Mouse (Mus musculus) midbrain, postnatal 0 days (tissue): Measurements from ENCODE around the gene Eif2b4. TPM values are rescaled to one million over a fixed set of nuclear protein-coding genes. Genes with fewer than 3 reads are reported as not detected.
"Not testable (repeated sequence)": the region's sequence is repeated elsewhere in the genome, so short reads cannot be mapped to it uniquely, and the experiment has no call there.

ENCODE experiments used
- ATAC-seq: fragments of 200-750 bp; cut with Nextera tagmentation; 2 replicates; pipeline ENCODE4 v1.8.0; 2017; ENCODE audit warnings: moderate number of reproducible peaks, mild to moderate bottlenecking, moderate TSS enrichment, moderate library complexity; ENCODE audit not compliant: low FRiP score
- DNase-seq: peaks from one replicate; pipeline ENCODE4 v3.0.0-alpha.2; 2015; ENCODE audit warnings: low spot score
- H3K27ac ChIP-seq: fragments of 300-500 bp; sonication (generic); 2 replicates; pipeline ENCODE4 v1.5.1; 2014; ENCODE audit warnings: low read depth, mild to moderate bottlenecking, low read length, mixed read lengths
- H3K27me3 ChIP-seq: fragments of 300-500 bp; sonication (generic); 2 replicates; pipeline ENCODE4 v1.6.1; 2014; ENCODE audit warnings: low read length, control low read depth, mixed read lengths; ENCODE audit not compliant: insufficient read depth
- H3K36me3 ChIP-seq: fragments of 300-500 bp; sonication (generic); 2 replicates; pipeline ENCODE4 v1.6.1; 2014; ENCODE audit warnings: low read length, control low read depth, mixed read lengths; ENCODE audit not compliant: insufficient read depth
- H3K4me1 ChIP-seq: fragments of 300-500 bp; sonication (generic); 2 replicates; pipeline ENCODE4 v1.6.1; 2014; ENCODE audit warnings: mild to moderate bottlenecking, control low read depth, antibody characterized with exemption, low read length, mixed read lengths; ENCODE audit not compliant: insufficient read depth
- H3K4me2 ChIP-seq: fragments of 300-500 bp; sonication (generic); 2 replicates; pipeline ENCODE4 v1.6.1; 2014; ENCODE audit warnings: low read depth, mild to moderate bottlenecking, low read length, mixed read lengths; ENCODE audit not compliant: poor library complexity, severe bottlenecking
- H3K4me3 ChIP-seq: fragments of 300-500 bp; sonication (generic); 2 replicates; pipeline ENCODE4 v1.5.1; 2014; ENCODE audit warnings: low read depth, mild to moderate bottlenecking, low read length, moderate library complexity
- H3K9ac ChIP-seq: fragments of 300-500 bp; sonication (generic); replicated peaks from 2 replicates; pipeline ENCODE4 v1.6.1; 2014; ENCODE audit warnings: mild to moderate bottlenecking, low read length, moderate library complexity, mixed read lengths; ENCODE audit not compliant: poor library complexity, severe bottlenecking
- H3K9me3 ChIP-seq: fragments of 300-500 bp; sonication (generic); 2 replicates; pipeline ENCODE4 v1.6.1; 2016; ENCODE audit warnings: low read length, control low read depth
- CTCF ChIP-seq: IDR thresholded peaks from 2 replicates; pipeline ENCODE4 v1.5.1; 2016; ENCODE audit warnings: antibody characterized with exemption, mild to moderate bottlenecking
- WGBS: fragments of 180-500 bp; shearing (Covaris S2); extraction: QIAGEN DNeasy Blood & Tissue Kit; methylation state at CpG from one replicate; pipeline ENCODE4 v1.1.7; 2014; 5-methylcytosine and 5-hydroxymethylcytosine counted together
- polyA plus RNA-seq: library from polyadenylated mRNA; unstranded; fragments of >200 nt; fragmentation: Nextera tagmentation; extraction: Ambion mirVana; gene quantifications from 2 replicates; pipeline ENCODE4 v1.2.1, GENCODE M21; 2015
- total RNA-seq: library from RNA; depleted of rRNA; stranded (reverse); fragments of >200 nt; gene quantifications from 2 replicates; pipeline ENCODE4 v1.2.3, GENCODE M21; 2014

The Eif2b4 gene
- total and polyA plus RNA-seq, 2 experiments from 2014 or later = 34.0 to 84.3 TPM

DNA sequence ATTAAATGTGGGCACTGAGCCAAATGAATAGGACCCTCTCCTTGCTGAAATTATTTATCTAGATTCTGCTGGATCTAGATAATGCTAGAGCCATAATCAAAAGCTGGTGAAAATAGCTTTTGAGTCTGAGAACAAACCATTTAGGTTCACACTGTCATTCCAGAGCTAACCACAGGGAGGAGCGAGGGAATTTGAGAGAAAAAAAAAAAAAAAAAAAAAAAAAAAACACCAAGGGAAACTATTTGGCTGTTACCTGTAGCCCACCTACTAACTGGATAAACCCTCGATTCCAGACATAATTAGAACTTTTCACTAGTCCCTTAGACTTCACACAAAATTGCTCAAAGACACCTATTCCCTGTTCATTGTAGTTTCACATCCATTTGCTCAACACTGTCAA, 25.8 kb upstream of the Eif2b4 start:
- DNase-seq (peak; percentile 46), ATAC-seq (no peak)
- Histone ChIP-seq H3K27me3 (no peaks in the 10 kb centered on the region), H3K27ac (no peak overlapping the region), H3K4me2 (peak overlapping the region; percentile 78), H3K4me3 (peak overlapping the region; percentile 98), H3K9ac (peak overlapping the region; percentile 39; the same call in 1 of the 2 replicates), H3K36me3 (no peaks in the 10 kb centered on the region), H3K9me3 (no peaks in the 10 kb centered on the region), H3K4me1 (no peaks in the 10 kb centered on the region)
- TF ChIP-seq CTCF = peak; percentile 66
- 1% methylated on average over 2 of the region's 2 CpGs for WGBS

DNA sequence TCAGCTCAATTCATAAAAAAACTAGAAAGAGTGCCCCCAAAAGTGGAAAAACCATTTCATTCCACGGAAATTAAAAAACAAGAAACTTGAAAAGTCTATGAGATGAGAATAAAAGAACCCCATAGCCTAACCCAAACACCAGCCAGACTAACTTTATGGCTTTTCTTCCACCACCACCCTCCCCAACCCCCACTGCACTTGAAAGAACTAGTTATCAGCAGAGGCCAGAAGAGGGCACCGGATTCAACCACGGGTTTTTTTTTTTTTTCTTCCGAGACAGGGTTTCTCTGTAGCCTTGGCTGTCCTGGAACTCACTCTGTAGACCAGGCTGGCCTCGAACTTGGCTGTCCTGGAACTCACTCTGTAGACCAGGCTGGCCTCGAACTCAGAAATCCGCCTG, 25.1 kb upstream of the Eif2b4 start:
- no peak overlapping the region for H3K27ac ChIP-seq
- H3K9me3 ChIP-seq = no peaks in the 10 kb centered on the region
- DNase-seq = no peak
- no peaks in the 10 kb centered on the region for H3K4me1 ChIP-seq
- H3K27me3 ChIP-seq = no peaks in the 10 kb centered on the region
- H3K4me2 ChIP-seq = no peak overlapping the region
- H3K36me3 ChIP-seq = no peaks in the 10 kb centered on the region
- ATAC-seq = no peak
- H3K4me3 ChIP-seq = no peak overlapping the region
- H3K9ac ChIP-seq = no peak overlapping the region
- TF ChIP-seq CTCF = no peak; the same call in 1 of the 2 replicates
- 67% methylated on average over 7 of the region's 7 CpGs for WGBS

DNA sequence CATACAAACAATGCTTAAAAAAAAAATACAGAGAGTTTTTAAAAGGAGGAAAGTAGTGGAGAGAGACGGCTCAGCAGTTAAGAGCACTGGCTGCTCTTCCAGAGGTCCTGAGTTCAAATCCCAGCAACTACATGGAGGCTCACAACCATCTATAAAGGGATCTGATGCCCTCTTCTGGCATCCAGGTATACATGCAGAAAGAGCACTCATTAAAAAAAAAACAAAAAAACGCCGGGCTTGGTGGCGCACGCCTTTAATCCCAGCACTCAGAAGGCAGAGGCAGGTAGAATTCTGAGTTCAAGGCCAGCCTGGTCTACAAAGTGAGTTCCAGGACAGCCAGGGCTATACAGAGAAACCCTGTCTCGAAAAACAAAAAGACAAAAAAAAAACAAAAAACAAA, 23.3 kb upstream of the Eif2b4 start:
- H3K9me3 ChIP-seq, DNase-seq, H3K9ac ChIP-seq, H3K36me3 ChIP-seq, H3K4me3 ChIP-seq, H3K27me3 ChIP-seq, H3K4me2 ChIP-seq, ATAC-seq, H3K27ac ChIP-seq, H3K4me1 ChIP-seq: not testable (repeated sequence)
- 95% methylated on average over 6 of the region's 6 CpGs for WGBS

DNA sequence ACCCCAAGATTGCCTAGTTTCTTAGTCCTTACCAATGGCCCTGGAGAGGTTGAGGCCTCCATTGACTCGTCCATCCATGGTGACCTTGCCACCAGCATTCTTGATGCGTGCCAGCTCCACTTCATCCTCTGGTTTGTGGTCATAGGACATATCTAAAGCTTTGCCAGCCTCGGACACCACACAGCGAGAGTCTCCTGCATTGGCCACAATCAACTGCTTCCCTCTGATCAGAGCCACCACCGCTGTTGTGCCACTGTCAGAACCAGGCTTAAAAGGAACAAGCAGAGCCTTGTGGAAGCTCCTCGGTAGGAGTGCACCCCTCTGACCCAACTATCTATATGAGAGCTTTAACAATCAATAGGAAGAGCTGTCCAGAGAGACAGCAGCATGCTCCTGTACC, 11.2 kb upstream of the Eif2b4 start:
- Histone ChIP-seq H3K9ac (no peak overlapping the region), H3K9me3 (peaks cover 5% of the 10 kb centered on the region), H3K36me3 (peaks cover 50% of the 10 kb centered on the region), H3K4me2 (no peak overlapping the region), H3K27me3 (no peaks in the 10 kb centered on the region), H3K4me1 (peaks cover 3% of the 10 kb centered on the region; the same call in 1 of the 2 replicates), H3K27ac (no peak overlapping the region), H3K4me3 (no peak overlapping the region)
- no peak for TF ChIP-seq CTCF
- ATAC-seq = no peak
- DNase-seq = no peak
- WGBS = 94% methylated on average over 6 of the region's 6 CpGs

DNA sequence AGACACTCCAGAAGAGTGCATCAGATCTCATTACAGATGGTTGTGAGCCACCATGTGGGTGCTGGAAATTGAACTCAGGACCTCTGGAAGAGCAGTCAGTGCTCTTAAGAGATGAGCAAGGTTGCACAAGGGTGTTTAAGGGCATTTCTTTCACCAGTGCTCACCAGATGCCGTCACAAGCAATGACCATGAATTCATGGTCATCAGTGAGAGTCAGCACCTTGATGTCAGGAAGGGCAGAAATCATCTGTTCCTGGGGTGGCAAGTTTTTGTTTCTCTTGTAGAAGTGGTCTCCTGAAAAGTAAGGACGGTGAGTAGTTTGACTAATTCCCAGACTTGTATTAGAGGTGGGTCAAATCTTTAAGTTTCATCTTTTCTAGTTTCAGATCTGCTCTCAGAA, 10.6 kb upstream of the Eif2b4 start:
- Histone ChIP-seq H3K4me3 (no peak overlapping the region), H3K9ac (no peak overlapping the region), H3K9me3 (peaks cover 5% of the 10 kb centered on the region), H3K4me2 (no peak overlapping the region), H3K36me3 (peaks cover 56% of the 10 kb centered on the region), H3K4me1 (peaks cover 3% of the 10 kb centered on the region; the same call in 1 of the 2 replicates), H3K27me3 (no peaks in the 10 kb centered on the region), H3K27ac (no peak overlapping the region)
- TF ChIP-seq CTCF = no peak
- ATAC-seq = no peak
- no peak for DNase-seq
- WGBS = 90% methylated on average over 2 of the region's 2 CpGs

DNA sequence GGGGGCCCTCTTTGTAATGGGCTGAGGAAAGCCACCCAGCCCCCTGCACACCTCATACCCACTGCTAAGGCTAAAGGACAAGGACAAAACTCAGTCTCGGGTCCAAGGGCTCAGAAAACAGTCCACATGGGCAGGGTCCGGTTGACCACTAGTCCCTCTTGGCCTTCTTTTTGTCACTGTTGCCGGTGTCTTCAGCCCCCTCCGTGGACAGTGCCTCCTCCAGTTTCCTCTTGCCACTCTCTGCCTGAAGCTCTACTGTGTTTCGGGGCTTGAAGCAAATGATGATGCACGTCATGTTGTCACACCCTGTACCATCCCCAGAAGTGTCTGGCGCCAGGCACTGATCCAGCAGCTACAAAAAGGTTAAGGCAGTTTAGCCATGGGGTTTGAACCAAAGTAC, 9.7 kb upstream of the Eif2b4 start:
- peaks cover 64% of the 10 kb centered on the region for H3K36me3 ChIP-seq
- H3K4me1 ChIP-seq = peaks cover 3% of the 10 kb centered on the region; the same call in 1 of the 2 replicates
- ATAC-seq = no peak
- peak overlapping the region; percentile 75; the same call in 1 of the 2 replicates for H3K4me3 ChIP-seq
- 88% methylated on average over 7 of the region's 7 CpGs for WGBS
- no peak overlapping the region for H3K9ac ChIP-seq
- H3K4me2 ChIP-seq = peak overlapping the region; percentile 59
- no peak for TF ChIP-seq CTCF
- DNase-seq = no peak
- H3K27me3 ChIP-seq = no peaks in the 10 kb centered on the region
- peaks cover 5% of the 10 kb centered on the region for H3K9me3 ChIP-seq
- H3K27ac ChIP-seq = peak overlapping the region; percentile 86
